Mouse (Mus musculus) mouse embryonic stem cell (cell line): ENCODE measurements around the gene Abhd17c.
"Not testable (repeated sequence)": the region's sequence is repeated elsewhere in the genome, so short reads cannot be mapped to it uniquely, and the experiment has no call there.

ENCODE experiments used
- in situ Hi-C, 2 experiments: fragments of 300-500 bp; cut with MboI; formaldehyde crosslinking; loops; 1 replicate in 1 of 2; 3 replicates in 1 of 2; pipeline ENCODE4 v1.14.3; 2019 to 2020; ENCODE audit warnings: low sequenced_read_pairs in 2 of 2, low pct_unique_long_range_greater_than_20kb in 1 of 2, mixed read lengths in 1 of 2; ENCODE audit not compliant: unreplicated experiment in 1 of 2

Gene Abhd17c

GRCm38 (mm10) chr7:84128661-84129060 lies 23.0 kb downstream of the Abhd17c start:
- in situ Hi-C loops: no loop called here

DNA sequence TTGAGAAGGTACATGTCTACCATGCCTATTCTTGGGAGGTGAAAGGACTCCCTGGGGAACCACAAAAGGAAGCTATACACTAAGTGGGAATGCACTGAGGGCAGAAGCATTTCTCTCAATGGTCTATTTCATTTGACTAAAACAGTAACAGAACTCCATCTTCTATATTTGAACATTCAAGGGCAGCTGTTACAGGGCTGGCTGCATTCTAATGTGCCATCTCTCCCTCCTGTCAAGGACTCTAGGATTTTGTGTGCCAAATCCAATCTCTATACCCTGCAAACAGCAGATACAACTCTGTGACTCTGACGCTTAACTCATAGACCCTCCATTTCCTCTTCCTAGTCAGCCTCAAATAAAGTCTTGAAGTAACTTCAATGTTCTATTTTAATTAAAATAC lies 26.0 kb downstream of the Abhd17c start:
- in situ Hi-C loops: no loop called here

GRCm38 (mm10) chr7:84123651-84124050 lies 28.0 kb downstream of the Abhd17c start:
- in situ Hi-C loops: not testable (repeated sequence)

- in situ Hi-C loops: no loop called here
Observed at GRCm38 (mm10) chr7:84121778-84122177, 29.9 kb downstream of the Abhd17c start.

DNA sequence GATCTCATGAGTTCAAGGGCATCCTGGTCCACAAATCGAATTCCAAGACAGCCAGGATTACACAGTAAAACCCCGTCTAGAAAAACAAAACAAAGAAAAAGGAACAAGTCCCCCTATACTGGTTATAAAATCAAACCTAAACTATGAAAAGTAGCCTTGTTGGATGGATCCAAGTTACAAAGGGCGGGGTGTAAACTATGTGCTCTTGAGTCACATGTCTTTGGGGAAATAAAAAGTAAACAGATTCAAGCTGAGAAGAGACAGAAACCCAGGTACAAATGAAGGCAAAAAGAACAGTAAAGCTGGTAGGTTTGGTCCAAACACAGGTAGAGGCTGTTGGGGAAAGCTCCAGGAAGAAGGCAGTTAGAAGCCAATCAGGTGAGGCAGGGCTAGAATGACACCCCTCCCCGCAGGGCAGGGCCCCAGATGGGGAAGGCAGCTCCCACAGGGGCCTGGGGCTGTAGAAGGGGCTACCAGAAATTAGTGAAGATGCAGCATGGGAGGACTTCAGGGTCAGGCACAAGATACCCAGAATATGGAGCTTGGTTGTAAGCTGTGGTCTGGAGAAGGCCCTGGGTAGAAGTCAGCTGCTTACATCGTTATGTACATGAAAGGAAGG lies 31.4 kb downstream of the Abhd17c start:
- in situ Hi-C loops: no loop called here

DNA sequence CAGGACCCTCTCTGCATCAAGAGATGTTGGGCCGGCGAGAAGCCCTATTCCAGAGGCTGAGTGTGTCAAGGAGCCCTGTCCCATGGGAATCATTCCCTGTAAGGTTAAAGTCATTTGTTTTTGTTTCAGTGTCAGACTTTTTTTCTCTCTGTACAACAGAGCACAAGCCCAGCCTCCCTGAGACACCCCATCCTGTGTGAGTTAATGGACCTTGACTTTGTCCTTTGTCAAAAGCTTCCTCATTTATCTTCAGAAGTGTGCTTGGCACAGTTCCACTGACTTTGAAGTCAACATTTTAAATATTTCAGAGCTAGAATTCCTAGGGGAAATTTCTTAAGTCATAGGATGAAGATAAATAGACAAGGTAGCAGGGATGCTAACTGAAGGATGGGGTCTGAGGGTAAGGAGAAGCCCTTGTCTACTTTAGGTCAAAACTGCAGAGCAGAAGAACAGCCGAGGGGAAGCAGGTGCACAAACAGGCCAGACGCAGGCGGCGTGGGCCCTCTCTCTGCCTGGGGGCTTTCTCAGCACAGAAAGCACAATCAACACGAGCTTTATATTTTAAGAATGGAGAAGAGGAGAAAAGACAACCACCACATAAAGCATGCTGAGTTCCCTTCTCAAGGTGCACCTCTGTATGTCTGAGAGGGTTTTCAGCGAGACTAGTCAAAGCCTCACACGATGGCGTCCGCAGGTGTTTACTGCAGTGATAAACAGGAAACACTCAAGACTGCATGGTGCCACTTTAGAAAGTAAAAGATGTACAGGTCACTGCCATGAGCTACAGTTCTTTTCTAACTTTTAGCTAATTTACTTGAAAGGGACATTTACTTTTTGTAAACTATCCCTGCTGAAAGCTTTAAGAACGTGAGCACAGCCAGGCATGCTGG lies 32.2 kb downstream of the Abhd17c start:
- in situ Hi-C loops: no loop called here

GRCm38 (mm10) chr7:84117543-84118122 lies 34.1 kb downstream of the Abhd17c start:
- in situ Hi-C loops: no loop called here

DNA sequence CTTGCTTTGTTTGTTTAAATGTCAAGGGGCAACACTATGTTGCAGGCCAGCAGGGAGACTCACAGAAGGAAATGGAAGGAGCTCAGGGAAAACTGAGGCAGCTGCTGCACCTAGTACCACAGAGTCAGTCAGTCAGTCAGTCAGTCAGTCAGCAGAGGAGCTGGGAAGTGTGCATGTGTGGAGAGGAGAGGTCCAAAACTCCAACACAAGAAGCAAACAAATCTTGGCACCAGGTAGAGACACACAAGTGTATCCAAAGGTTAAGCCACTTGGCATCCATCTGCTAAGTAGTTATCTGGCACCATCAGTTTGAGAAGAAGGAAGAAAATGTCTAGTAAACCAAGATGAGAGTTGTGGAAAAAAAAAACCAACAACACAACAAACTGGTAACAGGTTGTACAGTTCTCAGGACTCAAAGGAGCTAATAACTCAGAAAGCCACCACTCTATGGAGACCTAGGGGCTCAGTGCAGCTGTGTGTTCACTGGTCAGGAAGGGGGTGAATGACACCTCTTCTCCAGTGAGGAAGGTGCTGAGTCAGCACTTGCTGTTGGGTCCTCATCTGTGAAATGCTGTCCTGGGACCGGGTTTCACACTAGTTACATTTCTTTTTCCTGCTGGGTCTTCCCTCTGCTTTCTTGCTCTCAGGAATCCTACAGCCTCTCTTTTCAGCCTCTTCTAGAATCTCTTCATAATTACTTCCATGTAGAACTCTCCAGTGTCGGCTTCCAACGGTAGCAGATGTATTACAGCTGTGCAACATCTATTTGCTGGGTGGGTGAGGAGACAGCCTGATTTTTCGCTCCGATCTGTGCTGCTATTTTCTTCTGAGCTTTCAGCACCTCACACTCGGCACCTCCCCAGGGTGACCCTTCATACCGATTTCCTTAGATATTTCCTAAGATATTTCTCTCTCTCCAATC lies 34.8 kb downstream of the Abhd17c start:
- in situ Hi-C loops: no loop called here

DNA sequence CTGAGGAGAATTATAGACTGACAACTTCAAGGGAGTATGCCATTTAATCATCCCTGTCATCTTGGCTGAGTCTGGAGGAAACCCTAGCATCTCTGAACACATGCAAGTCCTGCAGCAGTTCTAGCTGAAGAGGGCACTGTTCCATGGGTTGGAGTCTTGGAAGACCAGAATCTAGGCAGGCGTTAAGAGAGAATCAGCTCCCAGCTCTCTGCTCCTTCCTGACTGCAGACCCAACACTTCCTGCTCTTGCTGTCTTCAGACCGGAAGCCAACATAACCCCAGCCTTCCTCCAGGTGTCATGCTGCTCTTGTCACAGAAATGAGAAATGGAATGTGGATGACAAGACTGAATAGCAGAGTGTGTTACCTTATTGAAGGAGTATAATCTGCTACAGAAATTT lies 36.3 kb downstream of the Abhd17c start:
- in situ Hi-C loops: no loop called here

DNA sequence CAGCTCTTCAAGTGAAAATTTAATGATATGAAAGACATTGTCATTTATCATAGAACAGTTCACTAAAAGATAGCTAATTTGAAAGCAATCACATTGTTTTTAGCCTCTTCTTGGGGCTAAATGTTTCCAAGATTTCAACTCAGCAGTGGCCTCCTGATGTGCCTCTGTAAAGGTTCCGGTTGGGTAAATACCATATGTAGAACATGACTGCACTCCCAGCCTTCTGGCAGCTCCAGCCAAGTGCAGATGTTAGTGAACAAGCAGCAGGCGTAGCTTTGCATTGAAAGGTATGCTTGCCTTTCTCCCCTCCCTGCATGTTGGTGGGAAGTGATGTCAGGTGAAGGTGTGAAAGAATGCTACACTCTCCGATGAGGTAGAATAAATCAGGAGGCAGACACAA lies 36.9 kb downstream of the Abhd17c start:
- in situ Hi-C loops: no loop called here

- in situ Hi-C loops: no loop called here
Observed at GRCm38 (mm10) chr7:84113035-84113390, 38.7 kb downstream of the Abhd17c start.

DNA sequence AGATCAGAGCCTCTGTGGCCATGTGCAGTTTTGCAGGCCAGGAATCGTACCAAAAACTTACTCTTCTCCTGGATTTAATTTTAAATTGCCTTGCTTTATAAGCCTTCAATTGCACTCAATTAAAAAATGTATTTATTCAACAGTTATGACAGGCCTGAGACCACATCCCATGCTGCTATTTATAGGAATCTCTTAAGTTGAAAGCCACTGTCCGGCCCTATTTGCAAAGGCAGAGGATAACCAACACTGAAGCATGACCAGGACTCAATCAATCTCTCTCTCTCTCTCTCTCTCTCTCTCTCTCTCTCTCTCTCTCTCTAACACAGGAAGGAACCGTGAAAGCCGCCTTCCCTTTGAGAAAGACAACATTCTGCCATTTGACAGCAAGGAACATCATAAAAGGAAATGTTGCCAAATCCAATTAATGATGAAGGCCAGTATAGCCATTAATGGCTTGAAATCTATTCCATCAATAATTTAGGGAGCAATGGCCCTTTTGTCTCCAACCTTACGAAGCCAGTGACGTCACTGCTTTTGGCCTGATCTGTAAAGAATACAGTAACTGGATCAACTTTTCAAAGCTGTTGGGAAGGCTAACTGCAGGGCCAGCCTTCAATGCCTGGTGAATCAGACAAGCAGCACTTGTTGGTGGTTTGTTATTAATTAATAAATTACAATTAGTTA lies 39.2 kb downstream of the Abhd17c start:
- in situ Hi-C loops: no loop called here

GRCm38 (mm10) chr7:84111716-84112350 lies 39.9 kb downstream of the Abhd17c start:
- in situ Hi-C loops: no loop called here

- in situ Hi-C loops: no loop called here
Observed at GRCm38 (mm10) chr7:84106942-84107341, 44.8 kb downstream of the Abhd17c start.

GRCm38 (mm10) chr7:84102589-84102988 lies 49.1 kb downstream of the Abhd17c start:
- in situ Hi-C loops: no loop called here

DNA sequence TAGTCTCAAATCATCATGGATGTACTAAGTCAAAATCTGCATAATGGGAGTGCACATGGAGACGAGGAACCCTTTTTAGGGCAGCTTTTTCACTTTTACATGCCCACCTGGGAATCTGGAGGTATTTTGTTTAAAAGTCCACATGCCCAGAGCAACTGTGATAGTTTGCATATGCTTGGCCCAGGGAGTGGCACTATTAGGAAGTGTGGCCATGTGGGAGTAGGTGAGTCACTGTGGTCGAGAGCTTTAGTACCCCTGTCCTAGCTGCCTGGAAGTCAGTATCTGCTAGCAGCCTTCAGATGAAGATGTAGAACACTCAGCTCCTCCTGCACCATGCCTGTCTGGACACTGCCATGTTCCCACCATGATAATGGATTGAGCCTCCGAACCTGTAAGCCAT lies 51.0 kb downstream of the Abhd17c start:
- in situ Hi-C loops: no loop called here

GRCm38 (mm10) chr7:84098098-84098497 lies 53.6 kb downstream of the Abhd17c start:
- in situ Hi-C loops: no loop called here

- in situ Hi-C loops: no loop called here
Observed at GRCm38 (mm10) chr7:84096501-84096900, 55.2 kb downstream of the Abhd17c start.
